Mouse (Mus musculus): ENCODE results near the gene Nup93. TPM values are rescaled to one million over a fixed set of nuclear protein-coding genes. Genes with fewer than 3 reads are reported as not detected.
A peak's percentile ranks its signal among the peaks of the same experiment; 100 is the strongest.

Gene Nup93
- polyA plus RNA-seq, 1 experiment from 2014 or later: 118 TPM

DNA sequence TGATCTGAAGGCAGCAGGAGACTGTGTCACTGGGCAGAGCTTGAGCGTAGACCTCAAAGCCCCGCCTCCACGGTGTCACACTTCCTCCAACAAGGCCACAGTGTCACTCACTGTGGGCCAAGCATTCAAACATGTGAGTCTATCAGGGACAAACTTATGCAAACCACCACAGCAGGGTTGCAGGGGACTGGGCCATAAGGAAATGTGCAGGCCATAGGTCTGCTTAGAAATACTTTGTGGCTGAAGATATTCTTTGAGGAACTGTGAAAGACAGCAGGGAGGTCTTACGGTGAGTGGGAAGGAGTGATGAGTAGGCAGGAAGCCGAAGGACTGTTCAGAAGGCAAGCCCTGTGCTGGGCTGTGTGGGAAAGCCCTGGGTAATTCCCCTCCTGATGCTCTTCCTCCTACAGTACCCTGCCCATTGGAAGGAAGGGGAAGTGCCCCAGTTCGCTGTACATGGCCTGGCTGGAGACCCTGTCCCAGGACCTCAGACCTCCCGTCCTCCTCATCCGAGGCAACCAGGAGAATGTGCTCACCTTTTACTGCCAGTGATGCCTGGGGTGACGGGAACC, 151.1 kb downstream of the Nup93 start:
- Histone ChIP-seq H3K36me3 (no peaks in the 10 kb centered on the region), H3K9me3 (no peaks in the 10 kb centered on the region), H3K27ac (no peak overlapping the region), H3K4me3 (no peak overlapping the region), H3K27me3 (ENCODE audit: insufficient read depth, poor library complexity, severe bottlenecking) (no peaks in the 10 kb centered on the region), H3K4me1 (peaks cover 17% of the 10 kb centered on the region)
- DNase-seq (ENCODE audit: low spot score): no peak
- WGBS: 80% methylated on average over 9 of the region's 9 CpGs

MicroRNAs within 50 kb of the gene (microRNA counts, 519-probe panel; counts per million panel counts)
- microRNA mmu-miR-138: 4,595 counts per million, percentile 31 among the panel's probes with 10 or more counts

Small RNA genes lying within 50 kb of the gene (microRNA-seq; reads per million reads assigned to microRNA genes)
- gene Mir138-2: 163 reads per million, percentile 57 among the genes with 10 or more reads in this experiment

Other genes starting within 250 kb of the Nup93 start
- gene Amfr, start 201.7 kb upstream of the Nup93 start, polyA plus RNA-seq (2016; fragmentation: Nextera tagmentation; extraction: Ambion mirVana): 52.1 and 57.9 TPM in 2 replicates
- 96.4 and 110 TPM in 2 replicates for gene Nudt21, start 177.5 kb upstream of the Nup93 start, polyA plus RNA-seq (2016; fragmentation: Nextera tagmentation; extraction: Ambion mirVana)
- 13.6 and 14.0 TPM in 2 replicates for gene Ogfod1, start 177.4 kb upstream of the Nup93 start, polyA plus RNA-seq (2016; fragmentation: Nextera tagmentation; extraction: Ambion mirVana)
- gene Bbs2, start 115.6 kb upstream of the Nup93 start, polyA plus RNA-seq (2016; fragmentation: Nextera tagmentation; extraction: Ambion mirVana): 6.7 and 7.8 TPM in 2 replicates
- not detected in 2 replicates for gene Mt4, start 77.4 kb upstream of the Nup93 start, polyA plus RNA-seq (2016; fragmentation: Nextera tagmentation; extraction: Ambion mirVana)
- gene Mt3, start 62.0 kb upstream of the Nup93 start, polyA plus RNA-seq (2016; fragmentation: Nextera tagmentation; extraction: Ambion mirVana): 10.6 and 15.7 TPM in 2 replicates
- gene Mt2, start 41.9 kb upstream of the Nup93 start, polyA plus RNA-seq (2016; fragmentation: Nextera tagmentation; extraction: Ambion mirVana): 86.3 and 113 TPM in 2 replicates
- gene Mt1, start 35.5 kb upstream of the Nup93 start, polyA plus RNA-seq (2016; fragmentation: Nextera tagmentation; extraction: Ambion mirVana): 361 and 393 TPM in 2 replicates
- gene Slc12a3, start 114.6 kb downstream of the Nup93 start, polyA plus RNA-seq (2016; fragmentation: Nextera tagmentation; extraction: Ambion mirVana): 0.06 TPM in 1 of 2 replicates, not detected in the other
- gene Herpud1, start 171.9 kb downstream of the Nup93 start, polyA plus RNA-seq (2016; fragmentation: Nextera tagmentation; extraction: Ambion mirVana): 75.5 and 90.8 TPM in 2 replicates
- gene Nlrc5, start 219.8 kb downstream of the Nup93 start, polyA plus RNA-seq (2016; fragmentation: Nextera tagmentation; extraction: Ambion mirVana): not detected in 2 replicates

All from heart, embryonic 10.5 days (tissue).